Mouse (Mus musculus): Measurements from ENCODE around the gene Zfp688. TPM values are rescaled to one million over a fixed set of nuclear protein-coding genes. Genes with fewer than 3 reads are reported as not detected.
"Not testable (repeated sequence)": the region's sequence is repeated elsewhere in the genome, so short reads cannot be mapped to it uniquely, and the experiment has no call there.

Zfp688 gene
- polyA plus RNA-seq, 1 experiment from 2014 or later = 28.8 TPM

DNA sequence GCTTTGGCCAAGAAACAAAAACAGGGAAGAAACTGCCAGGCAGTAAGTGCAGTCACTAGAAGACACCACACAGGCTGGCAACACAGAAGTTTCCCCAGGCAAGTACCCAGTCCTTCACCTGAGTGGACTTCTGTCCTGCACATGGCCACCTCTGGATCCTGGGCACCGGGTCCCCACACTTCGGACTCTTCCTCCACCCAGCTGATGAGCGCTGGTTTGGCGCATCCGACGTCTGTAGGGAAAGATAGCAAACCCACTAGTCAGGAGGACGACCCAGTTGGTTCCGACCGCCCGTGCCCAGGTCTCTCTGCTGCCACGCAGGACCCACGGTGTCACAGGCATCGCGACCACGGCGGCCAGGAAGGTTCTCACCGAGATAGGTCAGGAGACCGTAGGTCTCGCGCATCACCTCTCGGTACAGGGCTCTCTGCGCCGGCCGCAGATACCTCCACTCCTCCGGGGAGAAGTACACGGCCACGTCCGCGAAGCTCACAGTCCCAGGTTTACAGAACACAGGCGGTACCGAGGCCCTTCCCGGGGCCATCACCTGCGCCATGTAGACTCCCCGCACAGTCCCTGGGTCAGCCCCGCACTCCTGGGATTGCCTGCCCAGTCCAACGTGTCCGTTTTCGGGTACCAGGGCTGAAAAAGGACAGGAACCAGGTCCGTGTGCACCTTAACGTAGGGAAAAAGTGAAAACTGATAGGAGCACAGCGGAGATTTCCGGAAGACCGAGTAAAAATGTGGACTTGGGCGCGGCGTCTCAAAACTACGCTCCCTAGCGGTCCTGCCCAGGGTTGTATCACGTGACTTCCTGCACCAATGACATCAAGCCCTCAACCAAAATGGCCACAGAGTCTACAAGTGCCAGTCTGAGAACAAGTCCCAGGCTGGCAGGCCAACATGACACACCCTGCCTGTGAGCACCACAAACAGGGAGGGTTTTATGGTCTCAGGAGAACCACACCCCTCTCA, 46.3 kb downstream of the Zfp688 start, which contains the start of gene Zfp747:
TSS of gene Zfp747 (minus strand) at position 780 of the 975 bp plus-strand sequence.
- not testable (repeated sequence) for H3K4me1 ChIP-seq, H3K9me3 ChIP-seq, H3K27ac ChIP-seq, H3K27me3 ChIP-seq
- Histone ChIP-seq H3K4me3 (peak within 1 kb of the TSS; percentile 73), H3K4me2 (replicated peaks) (peak within 1 kb of the TSS; percentile 77), H3K36me3 (peaks cover 18% of the 10 kb centered on the region), H3K9ac (peak within 1 kb of the TSS; percentile 83)
- 1% methylated on average over 49 of the region's 49 CpGs for WGBS
- peak; percentile 95 for ATAC-seq (ENCODE audit: low FRiP score, low read depth)

DNA sequence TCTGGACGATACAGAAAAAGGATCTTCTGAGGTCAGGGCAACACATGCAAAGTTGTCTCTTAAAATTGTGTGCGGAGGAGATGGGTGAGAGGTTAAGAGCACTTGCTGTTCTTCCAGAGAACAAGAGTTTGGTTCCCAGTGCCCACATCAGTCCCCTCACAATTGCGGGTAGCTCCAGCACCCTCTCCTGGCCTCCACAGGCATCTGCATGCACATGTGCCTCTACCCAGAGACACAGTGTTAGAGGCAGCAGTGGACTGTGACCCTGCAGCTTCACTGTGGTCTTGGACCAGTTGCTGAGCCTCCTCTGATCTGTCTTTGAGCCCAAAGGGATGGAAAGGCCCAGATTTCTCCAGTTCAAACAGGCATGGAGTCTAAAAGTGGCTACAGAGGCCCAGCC, 50.0 kb downstream of the Zfp688 start:
- H3K9ac ChIP-seq; H3K4me1 ChIP-seq; ATAC-seq (ENCODE audit: low FRiP score, low read depth); H3K27me3 ChIP-seq; H3K4me2 ChIP-seq (replicated peaks); H3K9me3 ChIP-seq; H3K4me3 ChIP-seq; H3K27ac ChIP-seq: not testable (repeated sequence)
- WGBS = 73% methylated on average over 3 of the region's 3 CpGs
- H3K36me3 ChIP-seq = peaks cover 18% of the 10 kb centered on the region

DNA sequence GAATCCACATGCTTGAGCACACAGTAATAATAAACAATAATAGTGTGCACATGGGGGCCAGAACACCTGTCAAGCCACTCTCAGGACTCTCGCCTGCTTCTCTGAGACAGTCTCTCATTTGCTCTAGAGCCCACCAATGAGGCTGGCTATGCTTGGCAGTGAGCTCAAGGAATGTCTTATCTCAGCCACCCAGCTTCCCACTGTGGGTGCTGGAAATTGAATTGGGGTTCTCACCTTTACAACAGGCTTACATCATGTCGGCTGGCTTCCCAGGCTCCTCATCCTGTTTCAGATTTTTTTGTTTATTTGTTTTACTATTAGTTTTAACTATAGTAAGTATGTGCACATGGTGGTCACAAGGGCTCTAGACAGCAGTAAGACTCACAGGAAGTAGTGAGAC, 50.7 kb downstream of the Zfp688 start:
- ATAC-seq (ENCODE audit: low FRiP score, low read depth) = no peak
- no peak overlapping the region for H3K27ac ChIP-seq
- H3K36me3 ChIP-seq = peaks cover 18% of the 10 kb centered on the region
- no peak overlapping the region for H3K9ac ChIP-seq
- no peak overlapping the region for H3K4me2 ChIP-seq (replicated peaks)
- no peaks in the 10 kb centered on the region for H3K27me3 ChIP-seq
- WGBS = 81% methylated on average over 2 of the region's 2 CpGs
- peaks cover 4% of the 10 kb centered on the region; the same call in 1 of the 2 replicates for H3K4me1 ChIP-seq
- no peak overlapping the region for H3K4me3 ChIP-seq
- H3K9me3 ChIP-seq = no peaks in the 10 kb centered on the region

Other genes with a start within 250 kb of the Zfp688 start
- 72.2 and 72.4 TPM in 2 replicates for gene Cd2bp2, start 226.0 kb downstream of the Zfp688 start, polyA plus RNA-seq (2015; fragmentation: Nextera tagmentation; extraction: Ambion mirVana)
- gene Tbc1d10b, start 213.6 kb downstream of the Zfp688 start, polyA plus RNA-seq (2015; fragmentation: Nextera tagmentation; extraction: Ambion mirVana) = 31.7 and 34.8 TPM in 2 replicates
- 350 and 353 TPM in 2 replicates for gene Mylpf, start 213.2 kb downstream of the Zfp688 start, polyA plus RNA-seq (2015; fragmentation: Nextera tagmentation; extraction: Ambion mirVana)
- gene Zfp553, start 189.0 kb downstream of the Zfp688 start, polyA plus RNA-seq (2015; fragmentation: Nextera tagmentation; extraction: Ambion mirVana) = 51.8 and 52.1 TPM in 2 replicates
- 23.5 and 27.9 TPM in 2 replicates for gene Sept1, start 188.9 kb downstream of the Zfp688 start, polyA plus RNA-seq (2015; fragmentation: Nextera tagmentation; extraction: Ambion mirVana)
- gene Zfp771, start 177.8 kb downstream of the Zfp688 start, polyA plus RNA-seq (2015; fragmentation: Nextera tagmentation; extraction: Ambion mirVana) = 75.1 and 82.7 TPM in 2 replicates
- 172 and 176 TPM in 2 replicates for gene Dctpp1, start 161.4 kb downstream of the Zfp688 start, polyA plus RNA-seq (2015; fragmentation: Nextera tagmentation; extraction: Ambion mirVana)
- 69.4 and 72.8 TPM in 2 replicates for gene Sephs2, start 148.0 kb downstream of the Zfp688 start, polyA plus RNA-seq (2015; fragmentation: Nextera tagmentation; extraction: Ambion mirVana)
- 0.69 TPM in 2 replicates for gene Itgal, start 125.8 kb downstream of the Zfp688 start, polyA plus RNA-seq (2015; fragmentation: Nextera tagmentation; extraction: Ambion mirVana)
- 19.8 and 20.6 TPM in 2 replicates for gene Zfp768, start 76.5 kb downstream of the Zfp688 start, polyA plus RNA-seq (2015; fragmentation: Nextera tagmentation; extraction: Ambion mirVana)
- 8.7 and 9.2 TPM in 2 replicates for gene Zfp747, start 46.0 kb downstream of the Zfp688 start, polyA plus RNA-seq (2015; fragmentation: Nextera tagmentation; extraction: Ambion mirVana)
- 5.9 and 6.8 TPM in 2 replicates for gene 9130019O22Rik, start 34.9 kb downstream of the Zfp688 start, polyA plus RNA-seq (2015; fragmentation: Nextera tagmentation; extraction: Ambion mirVana)
- gene E430018J23Rik, start 28.4 kb downstream of the Zfp688 start, polyA plus RNA-seq (2015; fragmentation: Nextera tagmentation; extraction: Ambion mirVana) = 7.6 and 7.9 TPM in 2 replicates
- gene Zfp764, start 15.2 kb downstream of the Zfp688 start, polyA plus RNA-seq (2015; fragmentation: Nextera tagmentation; extraction: Ambion mirVana) = 8.1 and 8.4 TPM in 2 replicates
- 12.2 and 13.9 TPM in 2 replicates for gene Zfp689, start 27.1 kb upstream of the Zfp688 start, polyA plus RNA-seq (2015; fragmentation: Nextera tagmentation; extraction: Ambion mirVana)
- 37.6 and 42.3 TPM in 2 replicates for gene Prr14, start 37.5 kb upstream of the Zfp688 start, polyA plus RNA-seq (2015; fragmentation: Nextera tagmentation; extraction: Ambion mirVana)
- 15.0 and 15.3 TPM in 2 replicates for gene Fbrs, start 57.1 kb upstream of the Zfp688 start, polyA plus RNA-seq (2015; fragmentation: Nextera tagmentation; extraction: Ambion mirVana)
- gene Srcap, start 89.9 kb upstream of the Zfp688 start, polyA plus RNA-seq (2015; fragmentation: Nextera tagmentation; extraction: Ambion mirVana) = 48.3 and 49.7 TPM in 2 replicates
- gene Gm42715, start 97.5 kb upstream of the Zfp688 start, polyA plus RNA-seq (2015; fragmentation: Nextera tagmentation; extraction: Ambion mirVana) = 18.3 and 18.9 TPM in 2 replicates
- 6.4 and 8.8 TPM in 2 replicates for gene Tmem265, start 139.3 kb upstream of the Zfp688 start, polyA plus RNA-seq (2015; fragmentation: Nextera tagmentation; extraction: Ambion mirVana)
- gene Phkg2, start 151.3 kb upstream of the Zfp688 start, polyA plus RNA-seq (2015; fragmentation: Nextera tagmentation; extraction: Ambion mirVana) = 39.0 and 42.2 TPM in 2 replicates
- gene Ccdc189, start 166.5 kb upstream of the Zfp688 start, polyA plus RNA-seq (2015; fragmentation: Nextera tagmentation; extraction: Ambion mirVana) = 9.2 and 9.6 TPM in 2 replicates
- gene Rnf40, start 166.7 kb upstream of the Zfp688 start, polyA plus RNA-seq (2015; fragmentation: Nextera tagmentation; extraction: Ambion mirVana) = 51.6 and 54.9 TPM in 2 replicates
- gene Zfp629, start 193.7 kb upstream of the Zfp688 start, polyA plus RNA-seq (2015; fragmentation: Nextera tagmentation; extraction: Ambion mirVana) = 16.2 and 19.2 TPM in 2 replicates